8 mouse cellular contexts compared by ENCODE assay signal in genomic region chr11:50323843-50324242, GRCm38 (mm10). TPM values are rescaled to one million over a fixed set of nuclear protein-coding genes. Genes with fewer than 3 reads are reported as not detected.
DNase-seq lines count a peak whose midpoint lies in the region; ATAC-seq and TF ChIP-seq lines count a peak whose summit lies in the region.
"Had no signal": no experiment of that assay in that cellular context is flagged by ENCODE, and none has a peak within 500 bp of the region (broad histone marks: within the 10 kb centered on the region; RNA-seq: fewer than 3 reads in every experiment).

No protein-coding gene starts in this region.

- intact Hi-C loops in gastrocnemius, postnatal 36 days (cut with DNase I) = loop anchor here (5.0 kb wide), 1 partner anchor 38 kb away; no protein-coding TSS in a partner anchor

- WGBS in forebrain, postnatal 0 days = 29% methylated on average over 1 of the region's 1 CpGs
- 0% methylated on average over 1 of the region's 1 CpGs for WGBS in liver, embryonic 15.5 days (ENCODE audit: insufficient replicate concordance)

- 0 out of 2 replicates have a peak, but pooled peaks cover 3% of the 10 kb centered on the region for H3K36me3 ChIP-seq in forebrain, postnatal 0 days (ENCODE audit: insufficient read depth)
- H3K36me3 ChIP-seq in liver, embryonic 15.5 days (replicated peaks) = peaks cover 14% of the 10 kb centered on the region

- H3K9ac ChIP-seq in forebrain, postnatal 0 days = peak overlapping the region; percentile 99; the same call in 1 of the 2 replicates
- H3K9ac ChIP-seq in liver, embryonic 15.5 days = peak overlapping the region; percentile 90

- H3K27me3 ChIP-seq in forebrain, postnatal 0 days (ENCODE audit: insufficient read depth, low read length) = no peaks in the 10 kb centered on the region
- H3K27me3 ChIP-seq in liver, embryonic 15.5 days = no peaks in the 10 kb centered on the region

- no peak for ATAC-seq in forebrain, postnatal 0 days
- peak; percentile 40 for ATAC-seq in liver, embryonic 15.5 days (ENCODE audit: insufficient read depth)

- DNase-seq in B cell, adult 2 months = peak; percentile 1
- peak; percentile 21 for DNase-seq in ES-CJ7 (ENCODE audit: low read depth, low spot score)
- DNase-seq in forebrain, postnatal 0 days = no peak
- DNase-seq in gastrocnemius, postnatal 36 days = no peak
- DNase-seq in frontal cortex, postnatal 25 days (ENCODE audit: low spot score in 2 of 2) = no peak
- DNase-seq in adrenal gland, adult 2 months = no peak
- DNase-seq: right cerebral cortex, postnatal 25 days had no signal

- H3K4me3 ChIP-seq in forebrain, postnatal 0 days (ENCODE audit: low read depth, low read length) = 0 out of 2 replicates have a peak overlapping the region, but pooled peaks have one; percentile 94
- peak overlapping the region; percentile 88 for H3K4me3 ChIP-seq in liver, embryonic 15.5 days (replicated peaks)

- no peak for TF ChIP-seq CTCF in forebrain, postnatal 0 days (IDR thresholded peaks at IDR 0.05; ENCODE audit: low read depth)

- no peak overlapping the region for H3K27ac ChIP-seq in forebrain, postnatal 0 days (ENCODE audit: low read depth, low read length)
- H3K27ac ChIP-seq in liver, embryonic 15.5 days (replicated peaks) = peak overlapping the region; percentile 88

- H3K9me3 ChIP-seq in forebrain, postnatal 0 days (ENCODE audit: low read length) = no peaks in the 10 kb centered on the region
- H3K9me3 ChIP-seq in liver, embryonic 15.5 days (replicated peaks) = no peaks in the 10 kb centered on the region

- peak overlapping the region; percentile 78 for H3K4me2 ChIP-seq in forebrain, postnatal 0 days (ENCODE audit: low read depth)
- H3K4me2 ChIP-seq in liver, embryonic 15.5 days = peak overlapping the region; percentile 93

- peaks cover 20% of the 10 kb centered on the region for H3K4me1 ChIP-seq in forebrain, postnatal 0 days (ENCODE audit: insufficient read depth)
- peaks cover 55% of the 10 kb centered on the region for H3K4me1 ChIP-seq in liver, embryonic 15.5 days (replicated peaks)

RNA-seq across cellular contexts. Expression of gene Canx, which starts 1.6 kb away (rescaled TPM):
- 237 and 298 TPM in 2 replicates for total RNA-seq in forebrain, postnatal 0 days (2014; rRNA removed)
- 182 and 233 TPM in 2 replicates for polyA plus RNA-seq in forebrain, postnatal 0 days (2015; fragmentation: Nextera tagmentation; extraction: Ambion mirVana)
- polyA plus RNA-seq in liver, embryonic 15.5 days (2015; fragmentation: Nextera tagmentation; extraction: Ambion mirVana) = 172 and 176 TPM in 2 replicates
- total RNA-seq in gastrocnemius, postnatal 36 days (2021) = 100 to 1,000 TPM in 1 of 2 experiments, 10 to 100 TPM in 1; 76.4 to 103 TPM
- total RNA-seq in adrenal gland, adult 2 months (2021) = 100 to 1,000 TPM; 479 to 498 TPM
- polyA plus RNA-seq in adrenal gland, adult 2 months (2012; rRNA removed) = 13.9 and 19.7 TPM in 2 replicates

RNA-seq across cellular contexts. Expression of gene Cby3, which starts 30.4 kb away (rescaled TPM):
- total RNA-seq in forebrain, postnatal 0 days (2014; rRNA removed) = 0.38 TPM in 1 of 2 replicates, not detected in the other
- polyA plus RNA-seq in forebrain, postnatal 0 days (2015; fragmentation: Nextera tagmentation; extraction: Ambion mirVana) = 0.64 and 1.2 TPM in 2 replicates
- polyA plus RNA-seq in liver, embryonic 15.5 days (2015; fragmentation: Nextera tagmentation; extraction: Ambion mirVana) = not detected in 2 replicates
- not detected for total RNA-seq in gastrocnemius, postnatal 36 days (2021)
- not detected for total RNA-seq in adrenal gland, adult 2 months (2021)
- polyA plus RNA-seq in adrenal gland, adult 2 months (2012; rRNA removed) = 0.57 TPM in 1 of 2 replicates, not detected in the other

RNA-seq across cellular contexts. Expression of gene Maml1, which starts 31.7 kb away (rescaled TPM):
- total RNA-seq in forebrain, postnatal 0 days (2014; rRNA removed) = 8.2 and 10.8 TPM in 2 replicates
- 1.5 and 1.6 TPM in 2 replicates for polyA plus RNA-seq in forebrain, postnatal 0 days (2015; fragmentation: Nextera tagmentation; extraction: Ambion mirVana)
- polyA plus RNA-seq in liver, embryonic 15.5 days (2015; fragmentation: Nextera tagmentation; extraction: Ambion mirVana) = 1.5 and 2.1 TPM in 2 replicates
- 1 to 10 TPM; 4.8 to 6.3 TPM for total RNA-seq in gastrocnemius, postnatal 36 days (2021)
- total RNA-seq in adrenal gland, adult 2 months (2021) = 10 to 100 TPM; 20.8 to 27.8 TPM
- 24.8 and 26.8 TPM in 2 replicates for polyA plus RNA-seq in adrenal gland, adult 2 months (2012; rRNA removed)

RNA-seq across cellular contexts. Expression of gene Hnrnph1, which starts 52.9 kb away (rescaled TPM):
- 325 and 407 TPM in 2 replicates for total RNA-seq in forebrain, postnatal 0 days (2014; rRNA removed)
- polyA plus RNA-seq in forebrain, postnatal 0 days (2015; fragmentation: Nextera tagmentation; extraction: Ambion mirVana) = 297 and 302 TPM in 2 replicates
- 98.1 and 102 TPM in 2 replicates for polyA plus RNA-seq in liver, embryonic 15.5 days (2015; fragmentation: Nextera tagmentation; extraction: Ambion mirVana)
- 10 to 100 TPM; 73.4 to 85.8 TPM for total RNA-seq in gastrocnemius, postnatal 36 days (2021)
- 100 to 1,000 TPM; 225 to 240 TPM for total RNA-seq in adrenal gland, adult 2 months (2021)
- polyA plus RNA-seq in adrenal gland, adult 2 months (2012; rRNA removed) = 13.4 and 13.7 TPM in 2 replicates

Comparison
In these comparisons a context has a peak if more than half of its experiments do, and no peak if none do; other contexts are left out.
1. DNase-seq: peak in B cell, adult 2 months (2 of 2) and ES-CJ7 (single experiment); none in forebrain, postnatal 0 days (single experiment), gastrocnemius, postnatal 36 days (0 of 2), frontal cortex, postnatal 25 days (0 of 2) and adrenal gland, adult 2 months (single experiment).